Mouse (Mus musculus): ENCODE measurements around the gene Svbp. TPM values are rescaled to one million over a fixed set of nuclear protein-coding genes. Genes with fewer than 3 reads are reported as not detected.

The Svbp gene
- total RNA-seq, 2 experiments from 2014 or later: 33.9 to 38.3 TPM

DNA sequence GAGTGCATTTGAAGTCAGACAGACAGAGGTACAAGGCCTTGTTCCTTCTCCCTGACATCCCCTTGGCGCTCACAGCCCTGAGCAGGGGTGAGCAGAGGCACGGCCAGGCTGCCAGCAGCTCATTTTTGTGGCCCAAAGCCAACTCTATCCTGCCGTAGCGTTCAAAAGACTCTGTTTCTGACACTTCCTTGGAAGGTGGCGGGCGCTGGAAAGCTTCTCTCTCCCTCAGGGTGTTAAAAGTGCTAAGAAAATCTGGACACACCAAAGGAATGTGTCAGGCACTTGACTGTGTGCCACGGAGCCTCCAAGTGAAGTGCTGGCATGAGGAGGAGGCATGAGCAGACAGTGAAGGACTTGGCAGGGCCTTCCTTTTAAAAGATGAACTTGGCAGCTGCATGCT lies 50.5 kb downstream of the Svbp start:
- no peak for DNase-seq (ENCODE audit: low spot score in 2 of 2)

DNA sequence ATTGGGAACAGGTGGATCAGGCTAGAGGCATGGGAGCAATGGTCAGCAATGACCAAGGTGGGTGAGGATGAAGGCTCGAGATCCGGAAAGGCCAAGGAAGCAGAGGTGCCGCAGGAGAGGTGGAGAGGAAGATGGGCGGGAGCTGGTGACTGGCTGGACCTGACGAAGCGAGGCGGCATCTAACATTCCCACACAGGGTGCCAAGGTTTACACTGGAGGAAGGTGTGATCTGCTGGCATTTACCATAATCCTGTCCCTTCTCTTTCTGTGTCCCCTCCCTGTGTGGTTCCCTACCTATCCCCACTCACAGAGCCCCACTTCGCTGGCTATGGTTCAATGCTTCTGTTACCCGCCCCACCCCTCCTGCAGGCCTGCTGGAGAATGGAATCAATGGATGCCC lies 50.9 kb downstream of the Svbp start:
- no peak for DNase-seq (ENCODE audit: low spot score in 2 of 2)

DNA sequence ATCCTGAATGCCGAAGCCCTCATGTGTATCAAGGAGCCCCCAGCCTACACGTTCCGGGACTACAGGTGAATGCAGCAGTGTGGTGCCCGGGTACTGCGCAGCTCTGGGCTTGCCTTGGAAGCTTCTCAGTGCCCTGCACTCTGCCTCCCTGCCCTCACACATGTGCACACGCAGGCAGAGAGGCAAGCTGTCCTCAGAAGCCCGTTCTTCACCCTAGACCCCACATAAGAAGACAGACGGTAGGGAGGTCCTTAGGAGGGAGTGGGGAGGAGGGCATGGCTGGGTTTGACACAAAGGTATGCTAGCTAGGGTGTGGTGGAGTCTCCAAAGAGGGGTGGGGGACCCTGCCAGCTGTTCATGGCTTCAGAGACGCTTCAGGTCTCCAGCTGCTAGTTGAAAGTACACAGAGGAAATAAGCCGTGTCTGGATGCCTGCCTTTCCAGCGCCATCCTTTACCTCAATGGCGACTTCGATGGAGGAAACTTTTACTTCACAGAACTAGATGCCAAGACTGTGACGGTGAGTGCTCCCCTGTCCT lies 51.7 kb downstream of the Svbp start:
- DNase-seq (ENCODE audit: low spot score in 2 of 2): no peak

DNA sequence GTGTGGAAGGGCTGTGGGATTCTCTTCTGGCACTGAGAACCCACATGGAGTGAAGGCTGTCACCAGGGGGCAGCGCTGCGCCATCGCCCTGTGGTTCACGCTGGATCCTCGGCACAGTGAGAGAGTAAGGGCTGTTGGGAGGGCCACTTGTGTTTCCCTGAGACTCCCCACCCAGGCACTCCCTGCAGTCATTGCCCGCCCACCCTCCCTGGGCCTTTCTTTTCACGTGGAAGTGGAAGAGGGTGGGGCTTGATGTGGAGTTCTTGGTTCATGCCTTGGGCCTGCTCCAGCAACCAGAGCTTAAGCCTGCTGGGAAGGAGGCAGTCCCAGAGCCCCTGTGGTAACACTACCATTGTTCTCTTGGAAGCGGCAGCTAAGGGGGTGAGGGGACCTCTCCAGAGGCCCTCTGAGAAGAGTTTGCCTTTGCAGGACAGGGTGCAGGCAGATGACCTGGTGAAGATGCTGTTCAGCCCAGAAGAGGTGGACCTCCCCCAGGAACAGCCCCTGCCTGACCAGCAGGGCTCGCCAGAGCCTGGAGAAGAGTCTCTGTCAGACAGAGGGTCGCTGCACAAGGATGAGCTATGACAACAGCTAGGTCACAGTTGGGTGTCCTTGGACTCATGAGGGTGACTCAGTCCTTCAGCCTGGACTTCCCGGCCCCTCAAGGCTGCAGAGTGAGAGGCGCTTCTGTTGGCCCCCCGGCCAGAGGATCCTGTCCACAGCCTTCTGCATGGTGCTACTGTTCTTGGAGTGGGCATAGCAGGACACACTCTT lies 52.5 kb downstream of the Svbp start:
- peak; percentile 59 to 66 for DNase-seq (ENCODE audit: low spot score in 2 of 2)

DNA sequence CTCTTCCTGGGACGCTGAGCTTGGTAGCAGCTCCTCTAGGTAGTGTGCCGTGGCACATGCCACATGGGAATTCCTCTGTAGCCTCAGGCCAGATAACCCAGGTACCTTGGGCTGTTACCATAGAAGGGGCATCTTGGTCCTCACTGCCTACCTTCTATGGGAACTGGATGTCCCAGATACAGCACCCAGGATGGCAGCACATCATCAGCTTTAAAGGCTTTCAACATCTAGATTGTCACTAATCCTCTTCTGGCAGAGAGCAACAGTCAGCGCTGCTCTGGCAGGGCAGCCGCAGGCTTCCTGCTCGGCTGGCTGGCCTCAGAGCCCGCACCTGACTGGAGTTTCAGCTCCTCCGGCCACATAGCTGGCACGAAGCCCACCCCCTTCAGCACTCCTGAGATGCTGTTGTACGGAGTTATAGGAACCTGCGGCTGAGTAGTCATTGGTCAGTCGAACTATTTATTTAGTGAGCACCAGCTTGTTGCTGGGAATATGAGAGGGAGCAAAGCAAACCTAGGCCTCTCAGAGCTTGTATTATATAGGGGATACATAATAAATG lies 53.4 kb downstream of the Svbp start:
- DNase-seq (ENCODE audit: low spot score in 2 of 2): no peak

Other genes starting within 250 kb of the Svbp start
- gene Lao1, start 233.7 kb upstream of the Svbp start, total RNA-seq (2021): not detected
- gene Slc2a1, start 86.6 kb upstream of the Svbp start, total RNA-seq (2021): 10 to 100 TPM; 13.0 to 15.5 TPM
- gene Zfp691, start 21.1 kb upstream of the Svbp start, total RNA-seq (2021): 10 to 100 TPM; 12.2 to 16.2 TPM
- 10 to 100 TPM in 1 of 2 experiments, 1 to 10 TPM in 1; 6.9 to 13.1 TPM for gene Ermap, start 5.3 kb upstream of the Svbp start, total RNA-seq (2021)
- not detected for gene Tmem269, start 22.9 kb downstream of the Svbp start, total RNA-seq (2021)
- 10 to 100 TPM; 20.8 to 26.1 TPM for gene AU022252, start 37.4 kb downstream of the Svbp start, total RNA-seq (2021)
- gene P3h1, start 37.6 kb downstream of the Svbp start, total RNA-seq (2021): 10 to 100 TPM; 37.7 to 38.1 TPM
- gene Cldn19, start 60.1 kb downstream of the Svbp start, total RNA-seq (2021): 1 to 10 TPM in 1 of 2 experiments, under 1 TPM in 1; 0.45 to 8.8 TPM
- 100 to 1,000 TPM; 555 to 590 TPM for gene Ybx1, start 99.3 kb downstream of the Svbp start, total RNA-seq (2021)
- 10 to 100 TPM; 32.9 to 33.4 TPM for gene Ppih, start 125.2 kb downstream of the Svbp start, total RNA-seq (2021)
- gene Ccdc30, start 220.2 kb downstream of the Svbp start, total RNA-seq (2021): 10 to 100 TPM; 11.8 to 14.0 TPM
- 10 to 100 TPM; 31.4 to 36.9 TPM for gene Ppcs, start 227.1 kb downstream of the Svbp start, total RNA-seq (2021)
- gene Zmynd12, start 227.5 kb downstream of the Svbp start, total RNA-seq (2021): 1 to 10 TPM; 2.5 to 5.1 TPM